Mouse (Mus musculus) liver, embryonic 14.5 days (tissue): Measurements from ENCODE around the gene Ndufaf5. TPM values are rescaled to one million over a fixed set of nuclear protein-coding genes. Genes with fewer than 3 reads are reported as not detected.

Source experiments
- ATAC-seq: fragments of 200-750 bp; cut with Nextera tagmentation; 2 replicates; pipeline ENCODE4 v1.8.0; 2017; ENCODE audit warnings: moderate number of reproducible peaks, mild to moderate bottlenecking, moderate library complexity; ENCODE audit not compliant: insufficient read depth
- DNase-seq, 3 experiments: peaks; one replicate each; pipeline ENCODE4 v3.0.0-alpha.2; 2012 to 2013; ENCODE audit warnings: low read depth in 3 of 3, low spot score in 3 of 3
- H3K27ac ChIP-seq: fragments of 300-500 bp; sonication (generic); 2 replicates; pipeline ENCODE4 v1.5.1; 2014; ENCODE audit warnings: moderate library complexity, mild to moderate bottlenecking, control low read depth, inconsistent platforms
- H3K27me3 ChIP-seq: fragments of 300-500 bp; sonication (generic); 2 replicates; pipeline ENCODE4 v1.6.1; 2014; ENCODE audit warnings: mild to moderate bottlenecking, low read length, moderate library complexity; ENCODE audit not compliant: control insufficient read depth, insufficient read depth
- H3K36me3 ChIP-seq: fragments of 300-500 bp; sonication (generic); replicated peaks from 2 replicates; pipeline ENCODE4 v1.6.1; 2014; ENCODE audit warnings: low read depth; ENCODE audit not compliant: control insufficient read depth, insufficient read depth
- H3K4me1 ChIP-seq, 2 experiments: fragments of 200-500 bp in 1 of 2; fragments of 300-500 bp in 1 of 2; sonication (generic) in 1 of 2; replicated peaks; 2 replicates each; pipeline ENCODE4 v1.6.1; 2012 to 2014; ENCODE audit warnings: antibody characterized with exemption in 1 of 2, inconsistent platforms in 1 of 2, low read length in 1 of 2; ENCODE audit not compliant: control insufficient read depth in 2 of 2, insufficient read depth in 2 of 2
- H3K4me2 ChIP-seq: fragments of 300-500 bp; sonication (generic); 2 replicates; pipeline ENCODE4 v1.6.1; 2014; ENCODE audit warnings: low read depth, mild to moderate bottlenecking, control low read depth, moderate library complexity
- H3K4me3 ChIP-seq, 2 experiments: fragments of 200-500 bp in 1 of 2; fragments of 300-500 bp in 1 of 2; sonication (generic) in 1 of 2; 2 replicates each; pipeline ENCODE4 v1.5.1; 2012 to 2014; ENCODE audit warnings: low read depth in 2 of 2, low read length in 2 of 2, mild to moderate bottlenecking in 2 of 2, control low read depth in 1 of 2, inconsistent platforms in 1 of 2, moderate library complexity in 1 of 2; ENCODE audit not compliant: insufficient read depth in 1 of 2
- H3K9ac ChIP-seq: fragments of 300-500 bp; sonication (generic); replicated peaks from 2 replicates; pipeline ENCODE4 v1.6.1; 2014; ENCODE audit warnings: mild to moderate bottlenecking, control low read depth, moderate library complexity
- H3K9me3 ChIP-seq: fragments of 300-500 bp; sonication (generic); 2 replicates; pipeline ENCODE4 v1.6.1; 2016; ENCODE audit warnings: low read length, mixed read lengths; ENCODE audit not compliant: control insufficient read depth
- CTCF ChIP-seq: IDR thresholded peaks from 2 replicates; pipeline ENCODE4 v1.5.1; 2016; ENCODE audit warnings: antibody characterized with exemption, low read depth, control low read depth
- EP300 ChIP-seq: IDR thresholded peaks from 2 replicates; pipeline ENCODE4 v1.6.1; 2016; ENCODE audit warnings: antibody characterized with exemption, low read depth
- WGBS: fragments of 180-500 bp; shearing (Covaris S2); extraction: QIAGEN DNeasy Blood & Tissue Kit; methylation state at CpG from one replicate; pipeline ENCODE4 v1.1.7; 2014; ENCODE audit not compliant: insufficient replicate concordance; 5-methylcytosine and 5-hydroxymethylcytosine counted together
- polyA plus RNA-seq, 2 experiments: library from polyadenylated mRNA; depleted of rRNA in 1 of 2; stranded (reverse) in 1 of 2; unstranded in 1 of 2; fragments of >200 nt; fragmentation: Nextera tagmentation in 1 of 2; extraction: Ambion mirVana in 1 of 2; gene quantifications; 2 replicates each; pipeline versions ENCODE4 v1.2.1 to v1.2.3; 2012 to 2014

The Ndufaf5 gene
- polyA plus RNA-seq, 2 experiments = 4.4 to 8.3 TPM

DNA sequence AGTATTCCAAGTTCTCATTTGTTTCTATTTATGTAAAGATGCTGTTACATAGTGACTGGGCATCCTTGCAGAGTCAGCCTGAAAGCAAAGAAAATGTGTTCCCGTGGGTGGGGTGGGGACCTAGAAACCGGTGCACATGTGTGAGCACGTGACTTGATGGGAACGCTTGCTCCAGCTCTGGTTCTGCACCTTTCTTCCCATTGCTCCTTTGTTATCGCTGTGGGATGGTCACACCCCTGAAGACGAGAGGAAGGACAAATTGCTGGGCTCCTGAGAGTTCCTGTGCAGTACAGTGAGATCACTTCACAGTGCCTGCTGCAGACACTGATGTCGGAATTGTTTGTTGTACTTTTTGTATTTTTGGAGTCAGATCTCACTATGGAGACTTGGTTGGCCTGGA is 33.3 kb downstream of the Ndufaf5 start:
- no peaks in the 10 kb centered on the region for H3K27me3 ChIP-seq
- ATAC-seq = no peak
- H3K4me2 ChIP-seq = no peak overlapping the region
- H3K9me3 ChIP-seq = no peaks in the 10 kb centered on the region
- TF ChIP-seq CTCF = no peak
- TF ChIP-seq EP300 = no peak
- H3K4me3 ChIP-seq = no peak overlapping the region
- H3K27ac ChIP-seq = no peak overlapping the region
- no peaks in the 10 kb centered on the region for H3K36me3 ChIP-seq
- WGBS = 84% methylated on average over 7 of the region's 7 CpGs
- H3K9ac ChIP-seq = no peak overlapping the region
- DNase-seq = no peak
- no peaks in the 10 kb centered on the region for H3K4me1 ChIP-seq

DNA sequence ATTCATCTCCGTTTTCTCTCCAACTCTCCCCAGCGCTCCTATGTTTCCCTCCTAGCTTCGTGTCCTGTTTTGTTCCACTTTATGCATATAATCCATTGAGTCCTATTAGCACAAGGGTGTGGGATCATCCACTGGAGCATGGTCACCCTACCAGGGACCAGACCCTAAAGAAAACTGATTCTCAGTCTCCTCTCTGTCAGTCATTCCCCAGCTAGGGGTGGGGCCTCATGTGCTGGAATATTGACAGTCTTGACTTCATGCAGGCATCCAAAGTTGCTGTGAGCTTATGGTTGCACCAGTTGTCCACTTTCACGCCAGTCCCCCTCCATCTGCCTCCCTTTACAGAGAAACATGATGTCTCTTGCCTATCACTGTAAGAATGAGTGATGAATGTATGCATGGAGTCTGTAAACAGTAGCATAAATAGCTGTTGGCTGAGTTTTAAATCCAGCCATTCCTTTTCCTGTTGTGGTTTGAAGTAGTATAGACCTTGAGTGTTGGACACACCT is 44.1 kb downstream of the Ndufaf5 start:
- Histone ChIP-seq H3K4me1 (no peaks in the 10 kb centered on the region), H3K27me3 (no peaks in the 10 kb centered on the region), H3K4me3 (no peak overlapping the region), H3K36me3 (no peaks in the 10 kb centered on the region), H3K27ac (no peak overlapping the region), H3K4me2 (no peak overlapping the region), H3K9me3 (no peaks in the 10 kb centered on the region), H3K9ac (no peak overlapping the region)
- ATAC-seq = no peak
- no peak for DNase-seq
- 59% methylated on average over 4 of the region's 4 CpGs for WGBS
- no peak for TF ChIP-seq EP300

DNA sequence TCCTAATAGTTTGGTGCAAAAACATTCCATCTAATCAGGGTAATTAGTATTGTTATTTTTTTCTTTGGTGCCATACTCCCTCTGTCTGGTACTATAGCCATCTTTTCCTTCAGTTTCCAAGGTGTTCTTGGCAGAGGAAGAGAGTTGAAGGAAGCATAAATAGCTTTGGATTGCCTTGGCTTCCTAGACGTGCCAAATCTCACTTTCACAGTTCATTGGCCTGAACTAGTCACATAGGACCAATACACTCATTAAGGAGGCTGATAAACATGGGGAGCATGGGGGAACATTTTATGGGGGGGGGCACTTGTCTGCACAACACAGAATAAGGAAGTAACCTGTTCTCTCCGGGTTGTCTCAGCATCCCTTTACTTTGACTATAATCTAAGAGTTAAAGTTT is 45.0 kb downstream of the Ndufaf5 start:
- Histone ChIP-seq H3K27ac (no peak overlapping the region), H3K4me3 (no peak overlapping the region), H3K9me3 (no peaks in the 10 kb centered on the region), H3K27me3 (no peaks in the 10 kb centered on the region), H3K4me2 (no peak overlapping the region), H3K4me1 (no peaks in the 10 kb centered on the region), H3K36me3 (no peaks in the 10 kb centered on the region), H3K9ac (no peak overlapping the region)
- ATAC-seq (no peak), DNase-seq (no peak)
- TF ChIP-seq EP300 (no peak), CTCF (no peak)
- WGBS = 45% methylated on average over 2 of the region's 2 CpGs

DNA sequence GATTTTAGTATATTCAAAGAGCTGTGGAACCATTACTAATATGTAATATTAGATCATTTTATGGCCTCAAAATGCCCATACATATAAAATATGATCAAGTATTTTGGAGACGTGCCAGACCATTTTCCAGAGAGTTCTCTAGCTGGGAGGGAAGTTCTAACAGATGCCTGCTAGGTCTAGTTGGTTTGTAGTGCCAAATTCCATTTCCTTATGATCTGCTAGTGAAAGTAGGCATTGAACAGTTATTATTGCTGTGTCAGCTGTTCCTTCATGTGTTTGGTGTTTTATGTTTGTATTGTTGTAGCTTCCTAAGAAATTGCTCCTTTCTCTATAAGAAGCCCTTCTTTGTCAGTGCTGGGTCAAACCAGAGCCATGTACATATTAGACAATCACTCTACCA is 45.5 kb downstream of the Ndufaf5 start:
- no peak overlapping the region for H3K9ac ChIP-seq

DNA sequence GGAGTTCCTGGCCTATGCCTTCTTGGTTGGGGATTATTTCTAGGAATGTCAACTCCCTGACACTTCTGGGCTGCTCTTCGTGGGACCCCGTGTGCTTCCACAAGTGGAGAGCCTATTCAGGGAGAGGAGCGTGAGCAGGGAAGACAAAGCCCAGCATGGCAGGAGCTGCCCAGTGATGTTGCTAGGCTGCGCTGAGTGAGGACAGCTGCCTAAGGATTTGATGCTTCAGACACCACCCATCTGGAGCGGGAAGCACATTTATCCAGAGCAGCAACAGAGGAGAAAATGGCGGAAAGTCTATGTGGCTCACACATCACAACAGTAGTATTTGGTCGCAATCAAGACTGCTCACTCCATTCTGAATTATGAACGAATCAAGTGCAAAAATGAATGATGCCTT is 49.9 kb downstream of the Ndufaf5 start:
- Histone ChIP-seq H3K9ac (no peak overlapping the region), H3K36me3 (no peaks in the 10 kb centered on the region), H3K4me1 (no peaks in the 10 kb centered on the region), H3K27me3 (no peaks in the 10 kb centered on the region), H3K4me2 (no peak overlapping the region), H3K27ac (no peak overlapping the region), H3K9me3 (no peaks in the 10 kb centered on the region), H3K4me3 (no peak overlapping the region)
- 69% methylated on average over 8 of the region's 8 CpGs for WGBS
- ATAC-seq (no peak), DNase-seq (no peak)
- TF ChIP-seq EP300 (no peak), CTCF (no peak)

More for the DNA sequence above, 45.5 kb downstream of the Ndufaf5 start:
- 48% methylated on average over 1 of the region's 1 CpGs for WGBS
- Histone ChIP-seq H3K4me3 (no peak overlapping the region), H3K27me3 (no peaks in the 10 kb centered on the region), H3K4me1 (no peaks in the 10 kb centered on the region), H3K4me2 (no peak overlapping the region), H3K36me3 (no peaks in the 10 kb centered on the region), H3K27ac (no peak overlapping the region), H3K9me3 (no peaks in the 10 kb centered on the region)
- TF ChIP-seq CTCF (no peak), EP300 (no peak)
- no peak for ATAC-seq
- DNase-seq = no peak
